8 mouse cellular contexts compared by ENCODE assay signal in the genomic region with DNA sequence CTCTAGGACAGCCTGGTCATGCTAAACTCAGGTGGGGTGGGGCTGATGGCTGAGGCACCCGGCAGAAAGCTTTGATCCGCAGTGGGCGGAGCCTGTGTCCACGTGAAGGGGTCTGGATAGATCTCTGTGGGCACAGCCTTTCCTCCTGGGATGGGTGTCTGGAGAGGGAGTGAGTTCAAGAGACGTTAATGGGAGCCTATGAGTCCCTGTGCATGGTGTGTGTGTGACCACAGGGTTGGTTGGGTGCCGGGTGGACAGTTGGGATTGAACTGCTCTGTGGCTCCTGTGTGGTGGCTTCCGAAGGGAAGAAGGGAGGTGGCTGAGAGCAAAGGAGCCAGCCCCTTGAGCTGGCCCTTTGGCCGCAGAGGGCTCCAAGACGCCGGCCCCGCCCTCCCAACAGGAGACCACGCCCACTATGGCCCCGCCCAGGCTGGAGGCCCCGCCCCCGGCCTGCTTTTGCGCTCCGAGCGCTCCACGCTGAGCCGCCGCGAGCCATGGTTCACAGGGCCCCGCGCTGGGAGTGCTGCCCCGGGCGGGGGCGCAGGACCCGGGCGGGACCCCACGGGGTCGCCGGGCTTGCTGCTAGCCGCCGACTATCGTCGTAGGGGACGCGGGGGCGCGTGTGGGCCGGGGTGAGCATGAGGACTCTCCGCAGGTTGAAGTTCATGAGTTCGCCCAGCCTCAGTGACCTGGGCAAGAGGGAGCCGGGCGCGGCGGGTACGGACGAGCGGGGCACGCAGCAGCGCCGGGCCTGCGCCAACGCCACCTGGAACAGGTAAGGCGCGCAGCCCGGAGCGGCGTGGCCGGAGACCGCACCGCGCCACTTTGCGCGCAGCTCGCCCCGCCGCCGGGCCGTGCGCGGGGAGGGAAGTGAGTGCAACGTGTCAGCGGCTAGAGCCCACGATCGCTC. TPM values are rescaled to one million over a fixed set of nuclear protein-coding genes. Genes with fewer than 3 reads are reported as not detected.
A peak's percentile ranks its signal among the peaks of the same experiment; 100 is the strongest.
DNase-seq lines count a peak whose midpoint lies in the region; ATAC-seq and TF ChIP-seq lines count a peak whose summit lies in the region.

No protein-coding gene starts in this region.

- 3% methylated on average over 20 of the region's 77 CpGs for WGBS in embryonic facial prominence, embryonic 14.5 days
- 1% methylated on average over 55 of the region's 77 CpGs for WGBS in heart, embryonic 11.5 days (ENCODE audit: insufficient replicate concordance)
- WGBS in kidney, embryonic 14.5 days = under 1% methylated on average over 59 of the region's 77 CpGs
- 2% methylated on average over 69 of the region's 77 CpGs for WGBS in lung, embryonic 14.5 days
- WGBS in olfactory bulb, adult 2 months = 2% methylated on average over 70 of the region's 77 CpGs

- H3K27me3 ChIP-seq in embryonic facial prominence, embryonic 14.5 days (replicated peaks; ENCODE audit: control insufficient read depth, insufficient read depth, low read length) = no peaks in the 10 kb centered on the region
- H3K27me3 ChIP-seq in heart, embryonic 11.5 days (ENCODE audit: control insufficient read depth, insufficient read depth, low read length) = no peaks in the 10 kb centered on the region
- H3K27me3 ChIP-seq in kidney, embryonic 14.5 days (ENCODE audit: control insufficient read depth, insufficient read depth, low read length) = no peaks in the 10 kb centered on the region
- H3K27me3 ChIP-seq in lung, embryonic 14.5 days (ENCODE audit: insufficient read depth, low read length) = no peaks in the 10 kb centered on the region

- H3K36me3 ChIP-seq in embryonic facial prominence, embryonic 14.5 days (ENCODE audit: control insufficient read depth, insufficient read depth, low read length) = no peaks in the 10 kb centered on the region
- H3K36me3 ChIP-seq in heart, embryonic 11.5 days (ENCODE audit: control insufficient read depth, insufficient read depth, low read length) = no peaks in the 10 kb centered on the region
- H3K36me3 ChIP-seq in kidney, embryonic 14.5 days (ENCODE audit: control insufficient read depth, insufficient read depth, low read length) = 0 out of 2 replicates have a peak, but pooled peaks cover 3% of the 10 kb centered on the region
- H3K36me3 ChIP-seq in lung, embryonic 14.5 days (ENCODE audit: insufficient read depth) = no peaks in the 10 kb centered on the region

- peak overlapping the region; percentile 77 for H3K4me3 ChIP-seq in embryonic facial prominence, embryonic 14.5 days (ENCODE audit: low read depth, low read length)
- peak overlapping the region; percentile 68 for H3K4me3 ChIP-seq in heart, embryonic 11.5 days (ENCODE audit: low read depth, low read length)
- peak overlapping the region; percentile 88 for H3K4me3 ChIP-seq in kidney, embryonic 14.5 days (ENCODE audit: low read length)
- peak overlapping the region; percentile 82 for H3K4me3 ChIP-seq in lung, embryonic 14.5 days (ENCODE audit: low read depth, low read length)
- H3K4me3 ChIP-seq in olfactory bulb, adult 2 months (ENCODE audit: insufficient read depth, low read depth, low read length) = peak overlapping the region; percentile 53

- peak overlapping the region; percentile 77 for H3K9ac ChIP-seq in embryonic facial prominence, embryonic 14.5 days (ENCODE audit: low read depth, low read length)
- peak overlapping the region; percentile 82 for H3K9ac ChIP-seq in heart, embryonic 11.5 days (ENCODE audit: low read depth, low read length)
- peak overlapping the region; percentile 82 for H3K9ac ChIP-seq in kidney, embryonic 14.5 days (ENCODE audit: low read depth, low read length)
- H3K9ac ChIP-seq in lung, embryonic 14.5 days = peak overlapping the region; percentile 75

- DNase-seq in 3T3-L1 (ENCODE audit: low read depth, low spot score) (peak; percentile 66), WW6 (ENCODE audit: low read depth, low spot score) (peak; percentile 75)
- peak; percentile 80 for DNase-seq in embryonic facial prominence, embryonic 14.5 days (ENCODE audit: low spot score)
- peak; percentile 94 for DNase-seq in lung, embryonic 14.5 days
- peak; percentile 81 for DNase-seq in thymus, postnatal 14 days

- H3K4me1 ChIP-seq in embryonic facial prominence, embryonic 14.5 days (ENCODE audit: control insufficient read depth, insufficient read depth, low read length) = peaks cover 16% of the 10 kb centered on the region; the same call in 1 of the 2 replicates
- H3K4me1 ChIP-seq in heart, embryonic 11.5 days (ENCODE audit: control insufficient read depth, insufficient read depth, low read length) = peaks cover 33% of the 10 kb centered on the region
- H3K4me1 ChIP-seq in kidney, embryonic 14.5 days (ENCODE audit: control insufficient read depth, insufficient read depth, low read length) = peaks cover 29% of the 10 kb centered on the region
- H3K4me1 ChIP-seq in lung, embryonic 14.5 days (ENCODE audit: insufficient read depth) = peaks cover 17% of the 10 kb centered on the region
- H3K4me1 ChIP-seq in olfactory bulb, adult 2 months (ENCODE audit: control insufficient read depth, insufficient read depth, low read length) = peaks cover 24% of the 10 kb centered on the region

- no peak for TF ChIP-seq POLR2A in olfactory bulb, adult 2 months (IDR thresholded peaks at IDR 0.05; ENCODE audit: insufficient read depth, low read depth, low read length)

- peak overlapping the region; percentile 89 for H3K4me2 ChIP-seq in embryonic facial prominence, embryonic 14.5 days (ENCODE audit: low read depth, low read length)
- H3K4me2 ChIP-seq in heart, embryonic 11.5 days = peak overlapping the region; percentile 82
- peak overlapping the region; percentile 78 for H3K4me2 ChIP-seq in kidney, embryonic 14.5 days (replicated peaks; ENCODE audit: low read depth, low read length)
- peak overlapping the region; percentile 87 for H3K4me2 ChIP-seq in lung, embryonic 14.5 days

- TF ChIP-seq CTCF in lung, embryonic 14.5 days (IDR thresholded peaks at IDR 0.05; ENCODE audit: low read depth) = no peak
- no peak for TF ChIP-seq CTCF in olfactory bulb, adult 2 months (IDR thresholded peaks at IDR 0.05; ENCODE audit: insufficient read depth, low read depth, low read length)

- no peaks in the 10 kb centered on the region for H3K9me3 ChIP-seq in embryonic facial prominence, embryonic 14.5 days (ENCODE audit: control insufficient read depth, low read length)
- H3K9me3 ChIP-seq in heart, embryonic 11.5 days (replicated peaks; ENCODE audit: control insufficient read depth, low read length) = no peaks in the 10 kb centered on the region; the same call in 1 of the 2 replicates
- H3K9me3 ChIP-seq in kidney, embryonic 14.5 days (ENCODE audit: control insufficient read depth, low read length) = no peaks in the 10 kb centered on the region
- H3K9me3 ChIP-seq in lung, embryonic 14.5 days (ENCODE audit: low read depth, low read length) = no peaks in the 10 kb centered on the region

- H3K27ac ChIP-seq in embryonic facial prominence, embryonic 14.5 days (replicated peaks; ENCODE audit: low read depth, low read length) = peak overlapping the region; percentile 80
- peak overlapping the region; percentile 67 for H3K27ac ChIP-seq in heart, embryonic 11.5 days (ENCODE audit: low read depth, low read length)
- H3K27ac ChIP-seq in kidney, embryonic 14.5 days (ENCODE audit: low read depth, low read length) = peak overlapping the region; percentile 82
- H3K27ac ChIP-seq in lung, embryonic 14.5 days (ENCODE audit: low read depth) = peak overlapping the region; percentile 91
- no peak overlapping the region for H3K27ac ChIP-seq in olfactory bulb, adult 2 months (ENCODE audit: insufficient read depth, low read depth, low read length)

- ATAC-seq in embryonic facial prominence, embryonic 14.5 days (ENCODE audit: low read depth) = peak; percentile 70
- peak; percentile 60 for ATAC-seq in heart, embryonic 11.5 days (replicated peaks; ENCODE audit: insufficient number of reproducible peaks, low FRiP score, low TSS enrichment)
- peak; percentile 78 for ATAC-seq in kidney, embryonic 14.5 days (ENCODE audit: low FRiP score, low TSS enrichment)
- peak; percentile 76 for ATAC-seq in lung, embryonic 14.5 days (ENCODE audit: insufficient read depth)

RNA-seq across cellular contexts. Expression of a gene that starts 11.4 kb away (rescaled TPM):
- 26.4 and 31.8 TPM in 2 replicates for polyA plus RNA-seq in embryonic facial prominence, embryonic 14.5 days (2014; fragmentation: Nextera tagmentation; extraction: Ambion mirVana)
- polyA plus RNA-seq in heart, embryonic 11.5 days (2014; fragmentation: Nextera tagmentation; extraction: Ambion mirVana) = 18.0 and 19.9 TPM in 2 replicates
- 27.2 and 34.8 TPM in 2 replicates for polyA plus RNA-seq in kidney, embryonic 14.5 days (2014; fragmentation: Nextera tagmentation; extraction: Ambion mirVana)
- polyA plus RNA-seq in lung, embryonic 14.5 days (2014; fragmentation: Nextera tagmentation; extraction: Ambion mirVana) = 24.5 and 27.8 TPM in 2 replicates
- not detected in 2 replicates for polyA plus RNA-seq in olfactory bulb, adult 2 months (2012; ENCODE audit: insufficient read depth, insufficient read length, low replicate concordance, missing spikeins)

RNA-seq across cellular contexts. Expression of a gene that starts 39.1 kb away (rescaled TPM):
- polyA plus RNA-seq in embryonic facial prominence, embryonic 14.5 days (2014; fragmentation: Nextera tagmentation; extraction: Ambion mirVana) = 3.1 and 4.6 TPM in 2 replicates
- polyA plus RNA-seq in heart, embryonic 11.5 days (2014; fragmentation: Nextera tagmentation; extraction: Ambion mirVana) = 2.7 TPM in 2 replicates
- polyA plus RNA-seq in kidney, embryonic 14.5 days (2014; fragmentation: Nextera tagmentation; extraction: Ambion mirVana) = 8.7 and 10.2 TPM in 2 replicates
- polyA plus RNA-seq in lung, embryonic 14.5 days (2014; fragmentation: Nextera tagmentation; extraction: Ambion mirVana) = 17.4 and 18.1 TPM in 2 replicates
- polyA plus RNA-seq in olfactory bulb, adult 2 months (2012; ENCODE audit: insufficient read depth, insufficient read length, low replicate concordance, missing spikeins) = not detected in 2 replicates

Comparison
In these comparisons a context has a peak if more than half of its experiments do, and no peak if none do; other contexts are left out.
1. RNA of a gene that starts 11.4 kb away (polyA plus RNA-seq): 27.2 to 34.8 TPM in kidney, embryonic 14.5 days, 24.5 to 27.8 TPM in lung, embryonic 14.5 days, 26.4 to 31.8 TPM in embryonic facial prominence, embryonic 14.5 days and 18.0 to 19.9 TPM in heart, embryonic 11.5 days; not detected in olfactory bulb, adult 2 months; every median in the first group is over 10 times any median in the second.
2. Peak in every context shown above with its lines, with median percentiles within 50 percentile points of each other: DNase-seq, ATAC-seq, H3K4me2 ChIP-seq, H3K4me3 ChIP-seq and H3K9ac ChIP-seq.